Mouse (Mus musculus) myocyte (in vitro differentiated cells): ENCODE results near the gene Cpsf2. TPM values are rescaled to one million over a fixed set of nuclear protein-coding genes. Genes with fewer than 3 reads are reported as not detected.
"Not testable (repeated sequence)": the region's sequence is repeated elsewhere in the genome, so short reads cannot be mapped to it uniquely, and the experiment has no call there.

ENCODE experiments used
- H3K27me3 ChIP-seq: one replicate; pipeline ENCODE4 v1.6.1; 2011; ENCODE audit not compliant: control insufficient read depth, insufficient read depth, insufficient read length
- H3K36me3 ChIP-seq: one replicate; pipeline ENCODE4 v1.6.1; 2011; ENCODE audit not compliant: control insufficient read depth, insufficient read depth
- H3K4me2 ChIP-seq: one replicate; pipeline ENCODE4 v1.6.1; 2011; ENCODE audit warnings: low read depth, control low read depth
- H3K4me3 ChIP-seq: one replicate; pipeline ENCODE4 v1.5.1; 2011; ENCODE audit warnings: mild to moderate bottlenecking, control low read depth, moderate library complexity
- H3K79me2 ChIP-seq: one replicate; pipeline ENCODE4 v1.6.1; 2011; ENCODE audit not compliant: control insufficient read depth, insufficient read depth
- H3ac ChIP-seq: one replicate; pipeline ENCODE4 v1.6.1; 2011; ENCODE audit not compliant: control insufficient read depth, insufficient read length
- CEBPB ChIP-seq: IDR thresholded peaks from 2 replicates; pipeline ENCODE4 v1.6.1; 2011; ENCODE audit warnings: mild to moderate bottlenecking, moderate library complexity; ENCODE audit not compliant: poor library complexity, insufficient read depth, severe bottlenecking
- E2F4 ChIP-seq: IDR thresholded peaks from one replicate; pipeline ENCODE4 v1.6.1; 2011; ENCODE audit warnings: mild to moderate bottlenecking, control low read depth, moderate library complexity; ENCODE audit not compliant: insufficient read depth
- MAX ChIP-seq: IDR thresholded peaks from one replicate; pipeline ENCODE4 v1.6.1; 2011; ENCODE audit warnings: low read depth, mild to moderate bottlenecking, control low read depth
- MYOD1 ChIP-seq, 3 experiments: IDR thresholded peaks; one replicate each; pipeline ENCODE4 v1.6.1; 2011; ENCODE audit warnings: control low read depth in 2 of 3, low read depth in 2 of 3, mild to moderate bottlenecking in 2 of 3, moderate library complexity in 1 of 3; ENCODE audit not compliant: insufficient read length in 2 of 3, control insufficient read depth in 1 of 3
- MYOG ChIP-seq, 3 experiments: IDR thresholded peaks; one replicate each; pipeline ENCODE4 v1.6.1; 2011; ENCODE audit warnings: control low read depth in 2 of 3, low read depth in 2 of 3, mild to moderate bottlenecking in 2 of 3; ENCODE audit not compliant: insufficient read length in 2 of 3, control insufficient read depth in 1 of 3, insufficient read depth in 1 of 3
- POLR2A ChIP-seq: IDR thresholded peaks from one replicate; pipeline ENCODE4 v1.6.1; 2011; ENCODE audit warnings: low read depth, mild to moderate bottlenecking, control low read depth, moderate library complexity; ENCODE audit not compliant: insufficient read length
- POLR2AphosphoS2 ChIP-seq: IDR thresholded peaks from one replicate; pipeline ENCODE4 v1.6.1; 2011; ENCODE audit warnings: low read depth, control low read depth; ENCODE audit not compliant: insufficient read length
- REST ChIP-seq: IDR thresholded peaks from one replicate; pipeline ENCODE4 v1.6.1; 2011; ENCODE audit warnings: mild to moderate bottlenecking, control low read depth, moderate library complexity; ENCODE audit not compliant: insufficient read depth, insufficient read length
- SRF ChIP-seq: IDR thresholded peaks from one replicate; pipeline ENCODE4 v1.6.1; 2011; ENCODE audit warnings: low read depth; ENCODE audit not compliant: control insufficient read depth, insufficient read length
- TCF12 ChIP-seq: IDR thresholded peaks from one replicate; pipeline ENCODE4 v1.6.1; 2011; ENCODE audit warnings: mild to moderate bottlenecking, control low read depth; ENCODE audit not compliant: poor library complexity, insufficient read depth, severe bottlenecking
- TCF3 ChIP-seq: IDR thresholded peaks from one replicate; pipeline ENCODE4 v1.6.1; 2011; ENCODE audit warnings: low read depth, control low read depth; ENCODE audit not compliant: insufficient read length
- USF1 ChIP-seq: IDR thresholded peaks from one replicate; pipeline ENCODE4 v1.6.1; 2011; ENCODE audit warnings: low read depth, mild to moderate bottlenecking, control low read depth, moderate library complexity
- polyA plus RNA-seq: library from polyadenylated mRNA; unstranded; fragments of >200 nt; fragmentation: generic; extraction: Trizol; gene quantifications from one replicate; pipeline ENCODE4 v1.2.1, GENCODE M21; 2012; ENCODE audit warnings: missing spikeins

Cpsf2 gene
- polyA plus RNA-seq, 1 experiment: 11.0 TPM

DNA sequence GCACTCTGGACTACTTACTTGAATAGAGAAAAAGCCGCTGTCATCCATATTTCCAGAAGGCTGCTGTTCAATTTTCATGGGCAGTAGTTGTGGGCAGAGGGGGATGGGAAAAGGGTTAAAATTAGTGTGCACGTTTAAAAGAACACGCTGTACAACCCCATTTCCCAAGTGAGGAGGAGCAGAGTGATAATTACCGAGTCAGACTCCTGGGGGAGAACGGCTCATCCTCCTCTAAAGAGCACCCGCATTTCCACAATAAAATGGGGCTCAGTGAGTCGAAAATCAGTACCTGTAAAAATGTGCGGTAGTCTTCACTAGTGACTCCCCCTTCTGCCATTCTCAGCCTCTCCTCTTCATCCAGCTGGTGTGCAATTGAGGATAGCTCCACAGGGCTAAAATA lies 27.8 kb upstream of the Cpsf2 start:
- Histone ChIP-seq H3K79me2 (peaks cover 15% of the 10 kb centered on the region), H3K4me2 (no peak overlapping the region), H3K4me3 (no peak overlapping the region), H3ac (no peak overlapping the region), H3K27me3 (no peaks in the 10 kb centered on the region), H3K36me3 (peaks cover 10% of the 10 kb centered on the region)
- TF ChIP-seq MAX: no peak
- TF ChIP-seq POLR2AphosphoS2: no peak
- no peak for TF ChIP-seq REST
- no peak for TF ChIP-seq CEBPB
- no peak for TF ChIP-seq MYOG (IDR thresholded peaks at IDR 0.05; ENCODE audit: control insufficient read depth in 1 of 3, insufficient read depth in 1 of 3, insufficient read length in 2 of 3, low read depth in 2 of 3)
- no peak for TF ChIP-seq POLR2A
- TF ChIP-seq TCF12: no peak
- TF ChIP-seq E2F4: no peak
- no peak for TF ChIP-seq TCF3
- TF ChIP-seq MYOD1 (IDR thresholded peaks at IDR 0.05; ENCODE audit: control insufficient read depth in 1 of 3, insufficient read length in 2 of 3, low read depth in 2 of 3): no peak
- no peak for TF ChIP-seq USF1
- TF ChIP-seq SRF: no peak

DNA sequence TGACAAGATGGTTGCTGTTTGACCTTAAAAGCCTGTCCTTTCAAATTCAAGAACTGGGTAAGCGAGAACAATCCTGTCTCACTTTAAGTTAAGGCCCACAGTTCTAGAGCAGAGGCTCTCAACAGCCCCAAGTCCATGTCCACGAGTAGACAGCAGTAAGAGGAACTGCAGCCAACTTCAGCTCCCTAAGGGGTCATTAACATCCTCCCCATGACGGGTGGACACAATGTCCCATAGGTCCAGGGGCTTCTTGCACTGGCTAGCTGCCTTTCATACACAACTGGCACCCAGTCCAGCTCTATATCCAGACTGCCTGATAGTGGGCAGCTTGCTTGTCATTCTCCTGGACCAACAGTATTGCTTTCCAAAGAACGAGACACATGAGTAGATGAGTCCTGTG lies 27.0 kb upstream of the Cpsf2 start:
- Histone ChIP-seq H3ac (no peak overlapping the region), H3K4me3 (no peak overlapping the region), H3K79me2 (peaks cover 20% of the 10 kb centered on the region), H3K4me2 (no peak overlapping the region), H3K27me3 (no peaks in the 10 kb centered on the region), H3K36me3 (peaks cover 10% of the 10 kb centered on the region)
- TF ChIP-seq CEBPB: no peak
- no peak for TF ChIP-seq TCF12
- no peak for TF ChIP-seq MYOG (IDR thresholded peaks at IDR 0.05; ENCODE audit: control insufficient read depth in 1 of 3, insufficient read depth in 1 of 3, insufficient read length in 2 of 3, low read depth in 2 of 3)
- TF ChIP-seq E2F4: no peak
- TF ChIP-seq SRF: no peak
- TF ChIP-seq TCF3: no peak
- TF ChIP-seq POLR2AphosphoS2: no peak
- TF ChIP-seq POLR2A: no peak
- no peak for TF ChIP-seq REST
- no peak for TF ChIP-seq MAX
- TF ChIP-seq USF1: no peak
- TF ChIP-seq MYOD1 (IDR thresholded peaks at IDR 0.05; ENCODE audit: control insufficient read depth in 1 of 3, insufficient read length in 2 of 3, low read depth in 2 of 3): no peak

GRCm38 (mm10) chr12:101955821-101956220 lies 20.0 kb upstream of the Cpsf2 start:
- H3K4me3 ChIP-seq, H3K36me3 ChIP-seq, H3K27me3 ChIP-seq, H3ac ChIP-seq, H3K4me2 ChIP-seq: not testable (repeated sequence)
- H3K79me2 ChIP-seq: peaks cover 36% of the 10 kb centered on the region

DNA sequence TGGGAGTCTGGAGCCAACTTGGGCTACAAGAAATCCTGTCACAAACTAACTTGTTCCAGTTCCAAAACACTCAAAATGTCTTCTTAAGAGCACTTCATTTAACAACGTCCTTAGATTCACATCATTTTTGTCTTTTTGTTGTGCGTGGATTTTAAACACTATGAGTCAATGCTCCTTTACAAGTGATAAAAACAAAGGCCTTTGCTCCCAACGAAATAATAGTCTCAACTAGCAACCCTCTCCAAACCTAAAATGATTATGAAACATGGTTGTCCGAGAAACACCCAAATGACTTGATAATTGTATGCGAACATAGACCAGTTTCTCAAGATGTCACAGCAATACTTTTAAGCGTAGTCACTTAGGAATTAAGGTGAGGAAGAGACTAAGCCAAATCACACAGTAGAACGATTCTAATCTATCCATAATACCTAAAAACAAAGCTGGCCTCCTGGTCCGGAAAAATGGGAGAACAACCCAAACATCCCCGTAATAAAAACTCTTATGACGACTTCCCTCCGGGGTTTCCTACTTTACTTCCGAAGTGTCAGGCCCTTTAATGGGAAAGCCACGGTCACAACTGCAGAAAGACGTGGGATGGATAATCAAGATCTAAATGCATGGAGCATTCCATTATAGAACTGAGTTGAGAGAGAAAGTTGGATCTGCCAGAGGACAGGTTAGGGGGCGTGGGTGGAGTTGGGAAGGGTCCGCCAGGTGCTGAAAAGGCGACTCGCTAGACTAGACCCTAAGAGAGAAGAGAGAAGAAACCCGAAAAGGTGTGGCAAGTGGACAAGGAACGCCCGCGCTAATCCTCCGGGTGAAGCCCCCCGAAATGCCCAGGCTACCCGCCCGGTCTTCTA lies 18.5 kb upstream of the Cpsf2 start:
- H3K79me2 ChIP-seq: peaks cover 34% of the 10 kb centered on the region
- peak overlapping the region; percentile 75 for H3K4me3 ChIP-seq
- H3K27me3 ChIP-seq: no peaks in the 10 kb centered on the region
- peak overlapping the region; percentile 43 for H3ac ChIP-seq
- no peaks in the 10 kb centered on the region for H3K36me3 ChIP-seq
- peak overlapping the region; percentile 79 for H3K4me2 ChIP-seq
- TF ChIP-seq POLR2AphosphoS2 (no peak), TCF12 (no peak), MYOG (IDR thresholded peaks at IDR 0.05; ENCODE audit: control insufficient read depth in 1 of 3, insufficient read depth in 1 of 3, insufficient read length in 2 of 3, low read depth in 2 of 3) (no peak), USF1 (no peak), MAX (no peak), REST (no peak), SRF (no peak), MYOD1 (IDR thresholded peaks at IDR 0.05; ENCODE audit: control insufficient read depth in 1 of 3, insufficient read length in 2 of 3, low read depth in 2 of 3) (no peak), CEBPB (no peak), POLR2A (no peak), TCF3 (no peak), E2F4 (no peak)
